Mouse (Mus musculus): Measurements from ENCODE around the gene Brf1.

Gene Brf1

GRCm38 (mm10) chr12:112976371-112977073 is 24.0 kb downstream of the Brf1 start, which contains the start of gene Btbd6:
Btbd6 (plus strand) TSS chr12:112976482.
- peak; percentile 79 for DNase-seq (ENCODE audit: extremely low spot score, low spot score)

GRCm38 (mm10) chr12:112974736-112975135 is 25.8 kb downstream of the Brf1 start:
- no peak for DNase-seq (ENCODE audit: extremely low spot score, low spot score)

- no peak for DNase-seq (ENCODE audit: extremely low spot score, low spot score)
Observed at GRCm38 (mm10) chr12:112969616-112970015, 30.9 kb downstream of the Brf1 start.

GRCm38 (mm10) chr12:112968943-112969342 is 31.6 kb downstream of the Brf1 start:
- DNase-seq (ENCODE audit: extremely low spot score, low spot score): no peak

GRCm38 (mm10) chr12:112965783-112966182 is 34.7 kb downstream of the Brf1 start:
- DNase-seq (ENCODE audit: extremely low spot score, low spot score): no peak

- no peak for DNase-seq (ENCODE audit: extremely low spot score, low spot score)
Observed at GRCm38 (mm10) chr12:112961872-112962271, 38.6 kb downstream of the Brf1 start.

- no peak for DNase-seq (ENCODE audit: extremely low spot score, low spot score)
Observed at GRCm38 (mm10) chr12:112961428-112961827, 39.1 kb downstream of the Brf1 start.

GRCm38 (mm10) chr12:112959421-112959820 is 41.1 kb downstream of the Brf1 start:
- no peak for DNase-seq (ENCODE audit: extremely low spot score, low spot score)

- DNase-seq (ENCODE audit: extremely low spot score, low spot score): peak; percentile 32
Observed at GRCm38 (mm10) chr12:112958303-112958702, 42.2 kb downstream of the Brf1 start.

- peak; percentile 75 for DNase-seq (ENCODE audit: extremely low spot score, low spot score)
Observed at GRCm38 (mm10) chr12:112955800-112956199, 44.7 kb downstream of the Brf1 start.

- no peak for DNase-seq (ENCODE audit: extremely low spot score, low spot score)
Observed at GRCm38 (mm10) chr12:112952926-112953565, 47.5 kb downstream of the Brf1 start.

GRCm38 (mm10) chr12:112952433-112952832 is 48.1 kb downstream of the Brf1 start:
- no peak for DNase-seq (ENCODE audit: extremely low spot score, low spot score)

- DNase-seq (ENCODE audit: extremely low spot score, low spot score): no peak
Observed at GRCm38 (mm10) chr12:112951150-112951842, 49.2 kb downstream of the Brf1 start.

GRCm38 (mm10) chr12:112950761-112951129 is 49.8 kb downstream of the Brf1 start:
- DNase-seq (ENCODE audit: extremely low spot score, low spot score): no peak

GRCm38 (mm10) chr12:112950040-112950760 is 50.3 kb downstream of the Brf1 start:
- peak; percentile 89 for DNase-seq (ENCODE audit: extremely low spot score, low spot score)

GRCm38 (mm10) chr12:112947307-112947706 is 53.2 kb downstream of the Brf1 start:
- no peak for DNase-seq (ENCODE audit: extremely low spot score, low spot score)

GRCm38 (mm10) chr12:112943669-112944068 is 56.8 kb downstream of the Brf1 start:
- DNase-seq (ENCODE audit: extremely low spot score, low spot score): no peak

GRCm38 (mm10) chr12:112941776-112942713 is 58.5 kb downstream of the Brf1 start, which contains the start of gene Nudt14:
Nudt14 (minus strand) TSS chr12:112942124.
- DNase-seq (ENCODE audit: extremely low spot score, low spot score): peak; percentile 83

- no peak for DNase-seq (ENCODE audit: extremely low spot score, low spot score)
Observed at GRCm38 (mm10) chr12:112941156-112941775, 59.2 kb downstream of the Brf1 start.

- no peak for DNase-seq (ENCODE audit: extremely low spot score, low spot score)
Observed at GRCm38 (mm10) chr12:112940710-112941109, 59.8 kb downstream of the Brf1 start.

All from neural tube, embryonic 10.5 days (tissue).